ENCODE assay signal across 24 mouse cellular contexts in the genomic region with DNA sequence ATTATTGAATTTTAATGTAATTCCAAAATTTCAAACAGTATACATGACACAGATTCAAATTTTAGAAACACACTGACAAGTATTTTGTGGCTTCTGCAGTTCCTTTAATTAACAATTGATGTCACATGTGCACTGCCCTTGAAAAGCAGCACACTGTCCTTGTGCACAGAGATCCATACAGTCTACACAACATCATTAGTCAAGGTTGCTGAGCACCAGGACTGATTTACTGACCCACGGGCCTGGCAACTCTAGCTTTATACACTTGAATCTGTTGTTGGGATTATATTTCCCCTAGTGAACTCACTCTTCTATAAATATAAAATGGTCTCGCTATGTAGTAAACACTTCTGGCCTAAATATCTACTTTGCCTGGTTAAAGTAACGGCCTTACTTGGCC. TPM values are rescaled to one million over a fixed set of nuclear protein-coding genes. Genes with fewer than 3 reads are reported as not detected.
DNase-seq lines count a peak whose midpoint lies in the region; ATAC-seq and TF ChIP-seq lines count a peak whose summit lies in the region.
"Had no signal": no experiment of that assay in that cellular context is flagged by ENCODE, and none has a peak within 500 bp of the region (broad histone marks: within the 10 kb centered on the region; RNA-seq: fewer than 3 reads in every experiment).

No protein-coding gene starts in this region.

- H3K9me3 ChIP-seq in forebrain, embryonic 12.5 days, result no peaks in the 10 kb centered on the region
- H3K9me3 ChIP-seq in forebrain, postnatal 0 days (ENCODE audit: low read length), result no peaks in the 10 kb centered on the region
- no peaks in the 10 kb centered on the region for H3K9me3 ChIP-seq in kidney, embryonic 15.5 days (replicated peaks)
- no peaks in the 10 kb centered on the region for H3K9me3 ChIP-seq in midbrain, embryonic 14.5 days (ENCODE audit: control insufficient read depth, low read length)
- H3K9me3 ChIP-seq in intestine, embryonic 16.5 days (ENCODE audit: control insufficient read depth, low read length), result no peaks in the 10 kb centered on the region
- H3K9me3 ChIP-seq: embryonic facial prominence, embryonic 12.5 days; heart, embryonic 10.5 days; intestine, embryonic 15.5 days; limb, embryonic 10.5 days had no signal

- H3K27ac ChIP-seq in forebrain, embryonic 12.5 days, result 0 out of 2 replicates have a peak overlapping the region, but pooled peaks have one; percentile 15
- H3K27ac ChIP-seq in forebrain, postnatal 0 days (ENCODE audit: low read depth, low read length), result no peak overlapping the region
- no peak overlapping the region for H3K27ac ChIP-seq in kidney, embryonic 15.5 days
- no peak overlapping the region; the same call in 1 of the 2 replicates for H3K27ac ChIP-seq in midbrain, embryonic 14.5 days (replicated peaks; ENCODE audit: low read depth, low read length)
- no peak overlapping the region for H3K27ac ChIP-seq in intestine, embryonic 16.5 days (ENCODE audit: low read length)
- H3K27ac ChIP-seq: embryonic facial prominence, embryonic 12.5 days; heart, embryonic 10.5 days; intestine, embryonic 15.5 days; limb, embryonic 10.5 days had no signal

- no peak overlapping the region for H3K4me3 ChIP-seq in forebrain, embryonic 12.5 days (replicated peaks)
- H3K4me3 ChIP-seq in forebrain, postnatal 0 days (ENCODE audit: low read depth, low read length), result no peak overlapping the region
- no peak overlapping the region for H3K4me3 ChIP-seq in kidney, embryonic 15.5 days (replicated peaks)
- no peak overlapping the region for H3K4me3 ChIP-seq in midbrain, embryonic 14.5 days (replicated peaks; ENCODE audit: low read depth, low read length)
- no peak overlapping the region for H3K4me3 ChIP-seq in intestine, embryonic 16.5 days (ENCODE audit: low read length)
- H3K4me3 ChIP-seq: embryonic facial prominence, embryonic 12.5 days; heart, embryonic 10.5 days; intestine, embryonic 15.5 days; left cerebral cortex, adult 2 months; limb, embryonic 10.5 days had no signal

- peaks cover 37% of the 10 kb centered on the region for H3K36me3 ChIP-seq in forebrain, embryonic 12.5 days (replicated peaks)
- peaks cover 19% of the 10 kb centered on the region for H3K36me3 ChIP-seq in forebrain, postnatal 0 days (ENCODE audit: insufficient read depth)
- H3K36me3 ChIP-seq in kidney, embryonic 15.5 days, result peaks cover 41% of the 10 kb centered on the region
- H3K36me3 ChIP-seq in midbrain, embryonic 14.5 days (ENCODE audit: control insufficient read depth, insufficient read depth, low read length), result peaks cover 33% of the 10 kb centered on the region
- H3K36me3 ChIP-seq in intestine, embryonic 16.5 days (ENCODE audit: control insufficient read depth, insufficient read depth, low read length), result no peaks in the 10 kb centered on the region
- H3K36me3 ChIP-seq: intestine, embryonic 15.5 days had no signal

- TF ChIP-seq CTCF in forebrain, postnatal 0 days (IDR thresholded peaks at IDR 0.05; ENCODE audit: low read depth), result no peak
- TF ChIP-seq CTCF in brain, embryonic 14.5 days (IDR thresholded peaks at IDR 0.05; ENCODE audit: borderline replicate concordance, extremely low read depth, insufficient read depth, insufficient read length), result no peak

- no peak overlapping the region for H3K9ac ChIP-seq in forebrain, embryonic 12.5 days
- H3K9ac ChIP-seq in forebrain, postnatal 0 days, result no peak overlapping the region
- H3K9ac ChIP-seq in kidney, embryonic 15.5 days, result no peak overlapping the region
- H3K9ac ChIP-seq in midbrain, embryonic 14.5 days (replicated peaks; ENCODE audit: low read length), result no peak overlapping the region
- H3K9ac ChIP-seq in intestine, embryonic 16.5 days (ENCODE audit: low read depth, low read length), result no peak overlapping the region
- H3K9ac ChIP-seq: embryonic facial prominence, embryonic 12.5 days; intestine, embryonic 15.5 days; liver, postnatal 0 days had no signal

- WGBS in forebrain, embryonic 12.5 days, result 60% methylated on average over 3 of the region's 3 CpGs
- WGBS in forebrain, postnatal 0 days, result 61% methylated on average over 3 of the region's 3 CpGs
- WGBS in kidney, embryonic 15.5 days, result 65% methylated on average over 3 of the region's 3 CpGs
- 61% methylated on average over 3 of the region's 3 CpGs for WGBS in midbrain, embryonic 14.5 days
- 82% methylated on average over 3 of the region's 3 CpGs for WGBS in intestine, embryonic 16.5 days

- ATAC-seq in forebrain, embryonic 12.5 days (ENCODE audit: low FRiP score), result peak; percentile 51; the same call in 1 of the 2 replicates
- no peak for ATAC-seq in forebrain, postnatal 0 days
- ATAC-seq in kidney, embryonic 15.5 days (replicated peaks; ENCODE audit: low FRiP score), result no peak
- no peak for ATAC-seq in midbrain, embryonic 14.5 days (ENCODE audit: low FRiP score, low TSS enrichment)
- ATAC-seq in intestine, embryonic 16.5 days, result no peak
- ATAC-seq: intestine, embryonic 15.5 days; liver, postnatal 0 days had no signal

- H3K27me3 ChIP-seq in forebrain, embryonic 12.5 days, result no peaks in the 10 kb centered on the region
- H3K27me3 ChIP-seq in forebrain, postnatal 0 days (ENCODE audit: insufficient read depth, low read length), result no peaks in the 10 kb centered on the region
- no peaks in the 10 kb centered on the region for H3K27me3 ChIP-seq in kidney, embryonic 15.5 days
- H3K27me3 ChIP-seq in midbrain, embryonic 14.5 days (ENCODE audit: control insufficient read depth, insufficient read depth, low read length), result no peaks in the 10 kb centered on the region
- no peaks in the 10 kb centered on the region for H3K27me3 ChIP-seq in intestine, embryonic 16.5 days (replicated peaks; ENCODE audit: control insufficient read depth, insufficient read depth, low read length)
- H3K27me3 ChIP-seq: embryonic facial prominence, embryonic 12.5 days; intestine, embryonic 15.5 days had no signal

- no peak overlapping the region for H3K4me2 ChIP-seq in forebrain, embryonic 12.5 days
- H3K4me2 ChIP-seq in forebrain, postnatal 0 days (ENCODE audit: low read depth), result no peak overlapping the region
- H3K4me2 ChIP-seq in kidney, embryonic 15.5 days, result no peak overlapping the region
- no peak overlapping the region for H3K4me2 ChIP-seq in midbrain, embryonic 14.5 days (ENCODE audit: low read length)
- no peak overlapping the region for H3K4me2 ChIP-seq in intestine, embryonic 16.5 days (ENCODE audit: low read depth, low read length)
- H3K4me2 ChIP-seq: embryonic facial prominence, embryonic 12.5 days; intestine, embryonic 15.5 days had no signal

- H3K4me1 ChIP-seq in forebrain, embryonic 12.5 days, result peaks cover 11% of the 10 kb centered on the region
- H3K4me1 ChIP-seq in forebrain, postnatal 0 days (ENCODE audit: insufficient read depth), result peaks cover 2% of the 10 kb centered on the region; the same call in 1 of the 2 replicates
- peaks cover 5% of the 10 kb centered on the region; the same call in 1 of the 2 replicates for H3K4me1 ChIP-seq in kidney, embryonic 15.5 days
- no peaks in the 10 kb centered on the region for H3K4me1 ChIP-seq in midbrain, embryonic 14.5 days (ENCODE audit: control insufficient read depth, insufficient read depth, low read length)
- no peaks in the 10 kb centered on the region for H3K4me1 ChIP-seq in intestine, embryonic 16.5 days (ENCODE audit: control insufficient read depth, insufficient read depth, low read length)
- H3K4me1 ChIP-seq: embryonic facial prominence, embryonic 12.5 days; intestine, embryonic 15.5 days; limb, embryonic 10.5 days had no signal

- DNase-seq in forebrain, postnatal 0 days, result no peak
- DNase-seq in kidney, adult 9 months, result peak; percentile 12
- DNase-seq in brain, embryonic 14.5 days (ENCODE audit: low read depth), result peak; percentile 31
- peak; percentile 18 for DNase-seq in midbrain, embryonic 14.5 days
- no peak for DNase-seq in embryo, embryonic 10.5 days (ENCODE audit: low spot score)
- DNase-seq: B cell, adult 2 months; cerebellum, adult 9-11 months; kidney, postnatal 10 days; layer of hippocampus, adult 9-11 months; liver, postnatal 0 days; lung, postnatal 10 days; right cerebral cortex, adult 18-20 months; thymus, postnatal 25 days had no signal

- TF ChIP-seq POLR2A in brain, embryonic 14.5 days (IDR thresholded peaks at IDR 0.05; ENCODE audit: borderline replicate concordance, extremely low read depth, insufficient read depth, insufficient read length, poor library complexity, severe bottlenecking), result no peak

RNA-seq across cellular contexts. Expression of a gene that starts 13.7 kb away (rescaled TPM):
- polyA plus RNA-seq in forebrain, embryonic 12.5 days (2016; fragmentation: Nextera tagmentation; extraction: Ambion mirVana), result 35.9 and 40.5 TPM in 2 replicates
- 12.7 and 14.7 TPM in 2 replicates for total RNA-seq in forebrain, postnatal 0 days (2014; rRNA removed)
- 17.6 and 19.9 TPM in 2 replicates for polyA plus RNA-seq in forebrain, postnatal 0 days (2015; fragmentation: Nextera tagmentation; extraction: Ambion mirVana)
- polyA plus RNA-seq in kidney, embryonic 15.5 days (2015; fragmentation: Nextera tagmentation; extraction: Ambion mirVana), result 35.4 and 38.6 TPM in 2 replicates
- 19.0 and 19.8 TPM in 2 replicates for polyA plus RNA-seq in brain, embryonic 14.5 days (2012; rRNA removed)
- polyA plus RNA-seq in midbrain, embryonic 14.5 days (2014; fragmentation: Nextera tagmentation; extraction: Ambion mirVana), result 10.8 and 17.2 TPM in 2 replicates
- polyA plus RNA-seq in intestine, embryonic 16.5 days (2015; fragmentation: Nextera tagmentation; extraction: Ambion mirVana), result 16.3 and 17.6 TPM in 2 replicates

RNA-seq across cellular contexts. Expression of a gene that starts 17.3 kb away (rescaled TPM):
- polyA plus RNA-seq in forebrain, embryonic 12.5 days (2016; fragmentation: Nextera tagmentation; extraction: Ambion mirVana), result 30.8 and 31.5 TPM in 2 replicates
- total RNA-seq in forebrain, postnatal 0 days (2014; rRNA removed), result 24.3 and 36.9 TPM in 2 replicates
- 49.9 and 63.3 TPM in 2 replicates for polyA plus RNA-seq in forebrain, postnatal 0 days (2015; fragmentation: Nextera tagmentation; extraction: Ambion mirVana)
- polyA plus RNA-seq in kidney, embryonic 15.5 days (2015; fragmentation: Nextera tagmentation; extraction: Ambion mirVana), result 35.9 and 38.2 TPM in 2 replicates
- polyA plus RNA-seq in brain, embryonic 14.5 days (2012; rRNA removed), result 36.1 and 51.9 TPM in 2 replicates
- polyA plus RNA-seq in midbrain, embryonic 14.5 days (2014; fragmentation: Nextera tagmentation; extraction: Ambion mirVana), result 38.2 and 44.6 TPM in 2 replicates
- polyA plus RNA-seq in intestine, embryonic 16.5 days (2015; fragmentation: Nextera tagmentation; extraction: Ambion mirVana), result 43.0 and 43.2 TPM in 2 replicates

RNA-seq across cellular contexts. Expression of a gene that starts 45.3 kb away (rescaled TPM):
- 0.66 and 0.67 TPM in 2 replicates for polyA plus RNA-seq in forebrain, embryonic 12.5 days (2016; fragmentation: Nextera tagmentation; extraction: Ambion mirVana)
- 0.46 and 1.3 TPM in 2 replicates for total RNA-seq in forebrain, postnatal 0 days (2014; rRNA removed)
- polyA plus RNA-seq in forebrain, postnatal 0 days (2015; fragmentation: Nextera tagmentation; extraction: Ambion mirVana), result 0.34 and 0.52 TPM in 2 replicates
- polyA plus RNA-seq in kidney, embryonic 15.5 days (2015; fragmentation: Nextera tagmentation; extraction: Ambion mirVana), result 3.0 and 3.4 TPM in 2 replicates
- 1.3 and 1.6 TPM in 2 replicates for polyA plus RNA-seq in brain, embryonic 14.5 days (2012; rRNA removed)
- polyA plus RNA-seq in midbrain, embryonic 14.5 days (2014; fragmentation: Nextera tagmentation; extraction: Ambion mirVana), result 0.74 and 0.95 TPM in 2 replicates
- polyA plus RNA-seq in intestine, embryonic 16.5 days (2015; fragmentation: Nextera tagmentation; extraction: Ambion mirVana), result 41.8 and 55.2 TPM in 2 replicates
- total RNA-seq: liver, adult 2 months; megakaryocyte progenitor cell, adult 5-6 weeks had no signal
- polyA plus RNA-seq: erythroblast, embryonic 14.5 days had no signal

RNA-seq across cellular contexts. Expression of a gene that starts 56.7 kb away (rescaled TPM):
- 75.3 and 83.4 TPM in 2 replicates for polyA plus RNA-seq in forebrain, embryonic 12.5 days (2016; fragmentation: Nextera tagmentation; extraction: Ambion mirVana)
- 3.9 and 5.2 TPM in 2 replicates for total RNA-seq in forebrain, postnatal 0 days (2014; rRNA removed)
- 3.3 and 3.7 TPM in 2 replicates for polyA plus RNA-seq in forebrain, postnatal 0 days (2015; fragmentation: Nextera tagmentation; extraction: Ambion mirVana)
- 61.6 and 65.2 TPM in 2 replicates for polyA plus RNA-seq in kidney, embryonic 15.5 days (2015; fragmentation: Nextera tagmentation; extraction: Ambion mirVana)
- 10.6 and 16.2 TPM in 2 replicates for polyA plus RNA-seq in brain, embryonic 14.5 days (2012; rRNA removed)
- 3.0 and 5.0 TPM in 2 replicates for polyA plus RNA-seq in midbrain, embryonic 14.5 days (2014; fragmentation: Nextera tagmentation; extraction: Ambion mirVana)
- 30.8 and 36.8 TPM in 2 replicates for polyA plus RNA-seq in intestine, embryonic 16.5 days (2015; fragmentation: Nextera tagmentation; extraction: Ambion mirVana)

Comparison
In these comparisons a context has a peak if more than half of its experiments do, and no peak if none do; other contexts are left out.
1. DNase-seq: peak in kidney, adult 9 months (single experiment), brain, embryonic 14.5 days (single experiment) and midbrain, embryonic 14.5 days (single experiment); none in forebrain, postnatal 0 days (single experiment) and embryo, embryonic 10.5 days (single experiment).